Mouse (Mus musculus): ENCODE results near the gene Il1r1.

- TF ChIP-seq CTCF (IDR thresholded peaks at IDR 0.05; ENCODE audit: control insufficient read depth, insufficient read depth, insufficient replicate concordance, low read depth, low read length) (no peak), POLR2A (IDR thresholded peaks at IDR 0.05; ENCODE audit: control insufficient read depth, low read depth, low read length) (no peak)
These were observed 128.0 kb downstream of the Il1r1 start for GRCm38 (mm10) chr1:40352904-40353286.
